Mouse (Mus musculus): ENCODE data around the gene Crybg2.
A peak's percentile ranks its signal among the peaks of the same experiment; 100 is the strongest.

DNA sequence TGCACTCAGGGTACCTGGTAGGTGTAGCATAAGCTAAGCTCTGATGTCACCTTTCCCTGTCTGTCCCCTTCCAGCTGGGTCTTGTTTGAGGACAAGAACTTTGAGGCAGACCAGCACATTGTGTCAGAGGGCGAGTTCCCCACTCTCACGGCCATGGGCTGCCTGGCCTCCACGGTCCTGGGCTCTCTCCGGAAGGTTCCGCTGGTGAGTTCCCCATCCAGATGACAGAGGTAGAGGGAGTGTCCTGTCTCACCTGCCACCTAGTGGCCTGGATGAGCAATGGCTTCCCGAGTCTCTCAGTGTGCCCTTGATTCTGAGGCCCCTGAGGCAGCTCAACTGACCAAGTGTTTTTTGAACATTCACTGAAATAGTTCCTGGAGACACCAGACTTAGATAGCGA, 26.8 kb downstream of the Crybg2 start:
- TF ChIP-seq CTCF (IDR thresholded peaks at IDR 0.05; ENCODE audit: low read depth) (peak; percentile 82), EP300 (IDR thresholded peaks at IDR 0.05; ENCODE audit: low read depth) (no peak)
